Mouse (Mus musculus) CH12.LX (cell line): Measurements from ENCODE around the gene Klhl28.

Experiments
- CHD2 ChIP-seq: IDR thresholded peaks from 2 replicates; pipeline ENCODE4 v1.6.1; 2011; ENCODE audit warnings: low read length, improper control_type of control experiment
- CTCF ChIP-seq, 2 experiments: IDR thresholded peaks in 1 of 2; conservative IDR thresholded peaks in 1 of 2; 2 replicates each; pipeline ENCODE4 v1.5.1; 2011 to 2012; ENCODE audit warnings: low read depth in 2 of 2, low read length in 2 of 2, improper control_type of control experiment in 1 of 2, inconsistent platforms in 1 of 2, mild to moderate bottlenecking in 1 of 2, moderate library complexity in 1 of 2
- ELF1 ChIP-seq: IDR thresholded peaks from 2 replicates; pipeline ENCODE4 v1.6.1; 2014; ENCODE audit warnings: low read depth, mild to moderate bottlenecking, inconsistent platforms, low read length, improper control_type of control experiment
- EP300 ChIP-seq: IDR thresholded peaks from 2 replicates; pipeline ENCODE4 v1.6.1; 2011; ENCODE audit warnings: low read length, improper control_type of control experiment
- ETS1 ChIP-seq: conservative IDR thresholded peaks from 2 replicates; pipeline ENCODE4 v1.6.1; 2012; ENCODE audit warnings: low read depth, mild to moderate bottlenecking, inconsistent platforms, low read length, improper control_type of control experiment, moderate library complexity
- GABPA ChIP-seq: IDR thresholded peaks from 2 replicates; pipeline ENCODE4 v1.6.1; 2012; ENCODE audit warnings: low read depth, low read length, improper control_type of control experiment, inconsistent platforms; ENCODE audit not compliant: insufficient replicate concordance
- MAFK ChIP-seq: IDR thresholded peaks from 2 replicates; pipeline ENCODE4 v1.6.1; 2011; ENCODE audit warnings: low read length, improper control_type of control experiment; ENCODE audit not compliant: insufficient replicate concordance
- MYC ChIP-seq: IDR thresholded peaks from 2 replicates; pipeline ENCODE4 v1.6.1; 2011; ENCODE audit warnings: low read depth, mild to moderate bottlenecking, improper control_type of control experiment, low read length
- NRF1 ChIP-seq: IDR thresholded peaks from 2 replicates; pipeline ENCODE4 v1.6.1; 2014; ENCODE audit warnings: low read depth, mild to moderate bottlenecking, inconsistent platforms, low read length, improper control_type of control experiment, moderate library complexity
- POLR2A ChIP-seq: IDR thresholded peaks from 2 replicates; pipeline ENCODE4 v1.6.1; 2011; ENCODE audit warnings: low read depth, mild to moderate bottlenecking, improper control_type of control experiment, low read length
- SMC3 ChIP-seq: IDR thresholded peaks from 2 replicates; pipeline ENCODE4 v1.6.1; 2011; ENCODE audit warnings: low read depth, low read length, improper control_type of control experiment

GRCm38 (mm10) chr12:64903186-64903585, 62.1 kb downstream of the Klhl28 start:
- no peak for TF ChIP-seq CHD2
- no peak for TF ChIP-seq CTCF (conservative IDR thresholded peaks at IDR 0.05 in 1 of 2, IDR thresholded peaks at IDR 0.05 in 1 of 2; ENCODE audit: low read depth in 2 of 2, low read length in 2 of 2)
- TF ChIP-seq NRF1, result no peak
- TF ChIP-seq ELF1, result no peak
- TF ChIP-seq EP300, result no peak
- TF ChIP-seq POLR2A, result no peak
- TF ChIP-seq MYC, result no peak
- no peak for TF ChIP-seq MAFK
- TF ChIP-seq GABPA, result no peak
- no peak for TF ChIP-seq ETS1
- TF ChIP-seq SMC3, result no peak
